Mouse (Mus musculus): Measurements from ENCODE around the gene Farp1.
A peak's percentile ranks its signal among the peaks of the same experiment; 100 is the strongest.

Gene Farp1

GRCm38 (mm10) chr14:121218620-121219019 is 183.6 kb downstream of the Farp1 start:
- no peak for DNase-seq (ENCODE audit: low read depth, low spot score)

GRCm38 (mm10) chr14:121219226-121220039 is 184.4 kb downstream of the Farp1 start:
- DNase-seq (ENCODE audit: low read depth, low spot score): peak; percentile 51

GRCm38 (mm10) chr14:121220040-121220322 is 185.0 kb downstream of the Farp1 start:
- DNase-seq (ENCODE audit: low read depth, low spot score): no peak

- DNase-seq (ENCODE audit: low read depth, low spot score): peak; percentile 86
These were observed 185.7 kb downstream of the Farp1 start for GRCm38 (mm10) chr14:121220723-121221122.

GRCm38 (mm10) chr14:121225804-121226203 is 190.8 kb downstream of the Farp1 start:
- peak; percentile 64 for DNase-seq (ENCODE audit: low read depth, low spot score)

- no peak for DNase-seq (ENCODE audit: low read depth, low spot score)
These were observed 194.2 kb downstream of the Farp1 start for GRCm38 (mm10) chr14:121229036-121229773.

GRCm38 (mm10) chr14:121231232-121231631 is 196.2 kb downstream of the Farp1 start:
- peak; percentile 80 for DNase-seq (ENCODE audit: low read depth, low spot score)

- no peak for DNase-seq (ENCODE audit: low read depth, low spot score)
These were observed 199.8 kb downstream of the Farp1 start for GRCm38 (mm10) chr14:121234741-121235307.

- DNase-seq (ENCODE audit: low read depth, low spot score): no peak
These were observed 201.7 kb downstream of the Farp1 start for GRCm38 (mm10) chr14:121236736-121237135.

GRCm38 (mm10) chr14:121238727-121239126 is 203.7 kb downstream of the Farp1 start:
- DNase-seq (ENCODE audit: low read depth, low spot score): no peak

GRCm38 (mm10) chr14:121239386-121239785 is 204.4 kb downstream of the Farp1 start:
- DNase-seq (ENCODE audit: low read depth, low spot score): no peak

- no peak for DNase-seq (ENCODE audit: low read depth, low spot score)
These were observed 209.1 kb downstream of the Farp1 start for GRCm38 (mm10) chr14:121244104-121244503.

- peak; percentile 68 for DNase-seq (ENCODE audit: low read depth, low spot score)
These were observed 211.2 kb downstream of the Farp1 start for GRCm38 (mm10) chr14:121246048-121246731.

GRCm38 (mm10) chr14:121247287-121247686 is 212.3 kb downstream of the Farp1 start:
- DNase-seq (ENCODE audit: low read depth, low spot score): no peak

GRCm38 (mm10) chr14:121248346-121248745 is 213.3 kb downstream of the Farp1 start:
- DNase-seq (ENCODE audit: low read depth, low spot score): no peak

GRCm38 (mm10) chr14:121251099-121251498 is 216.1 kb downstream of the Farp1 start:
- no peak for DNase-seq (ENCODE audit: low read depth, low spot score)

- no peak for DNase-seq (ENCODE audit: low read depth, low spot score)
These were observed 216.7 kb downstream of the Farp1 start for GRCm38 (mm10) chr14:121251708-121252107.

GRCm38 (mm10) chr14:121252542-121252941 is 217.5 kb downstream of the Farp1 start:
- no peak for DNase-seq (ENCODE audit: low read depth, low spot score)

GRCm38 (mm10) chr14:121254869-121255268 is 219.9 kb downstream of the Farp1 start:
- DNase-seq (ENCODE audit: low read depth, low spot score): peak; percentile 65

- no peak for DNase-seq (ENCODE audit: low read depth, low spot score)
These were observed 220.5 kb downstream of the Farp1 start for GRCm38 (mm10) chr14:121255469-121255868.

- peak; percentile 65 for DNase-seq (ENCODE audit: low read depth, low spot score)
These were observed 221.9 kb downstream of the Farp1 start for GRCm38 (mm10) chr14:121256896-121257295.

GRCm38 (mm10) chr14:121259332-121259731 is 224.3 kb downstream of the Farp1 start:
- DNase-seq (ENCODE audit: low read depth, low spot score): no peak

Data from brain, adult 2 months (tissue).